Comparison of ENCODE assay signal across 1 mouse cellular context in the genomic region with DNA sequence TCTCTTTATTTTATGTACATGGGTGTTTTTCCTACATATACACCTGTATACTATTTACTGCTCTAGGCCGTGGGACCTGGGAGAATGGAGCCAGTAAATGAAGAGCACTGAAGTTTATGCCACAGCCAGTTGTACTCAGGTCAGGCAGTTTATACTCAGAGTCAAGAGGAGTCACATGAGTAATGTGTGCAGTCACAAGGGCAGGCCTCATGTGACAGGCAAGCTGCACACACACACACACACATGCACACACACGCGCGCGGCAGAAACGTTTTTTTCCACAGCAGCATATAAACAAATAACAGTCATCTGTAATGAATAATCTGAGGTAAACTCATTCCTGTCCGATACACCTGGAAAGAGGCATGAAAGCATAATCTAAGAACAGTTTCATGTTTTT.
TF ChIP-seq lines count a peak whose summit lies in the region.

No protein-coding gene starts in this region.

TF ChIP-seq in CH12.LX, 34 proteins besides CTCF, POLR2A, EP300 and RAD21 (continued from another document):
- no peak for TF ChIP-seq UBTF (IDR thresholded peaks at IDR 0.05; ENCODE audit: low read depth, low read length)
